Mouse (Mus musculus) liver, embryonic 16.5 days (tissue): ENCODE results near the gene Rd3l. TPM values are rescaled to one million over a fixed set of nuclear protein-coding genes. Genes with fewer than 3 reads are reported as not detected.

Source experiments
- ATAC-seq: fragments of 200-750 bp; cut with Nextera tagmentation; 2 replicates; pipeline ENCODE4 v1.8.0; 2017; ENCODE audit warnings: low read depth, mild to moderate bottlenecking, moderate number of reproducible peaks, moderate library complexity
- H3K27ac ChIP-seq: fragments of 300-500 bp; sonication (generic); 2 replicates; pipeline ENCODE4 v1.5.1; 2014; ENCODE audit warnings: mild to moderate bottlenecking, low read length
- H3K27me3 ChIP-seq: fragments of 300-500 bp; sonication (generic); 2 replicates; pipeline ENCODE4 v1.6.1; 2014; ENCODE audit warnings: low read depth, low read length, mixed read lengths; ENCODE audit not compliant: control insufficient read depth, insufficient read depth
- H3K36me3 ChIP-seq: fragments of 300-500 bp; sonication (generic); 2 replicates; pipeline ENCODE4 v1.6.1; 2014; ENCODE audit warnings: mild to moderate bottlenecking; ENCODE audit not compliant: control insufficient read depth, insufficient read depth
- H3K4me1 ChIP-seq: fragments of 300-500 bp; sonication (generic); 2 replicates; pipeline ENCODE4 v1.6.1; 2014; ENCODE audit warnings: low read depth, low read length, mixed read lengths; ENCODE audit not compliant: control insufficient read depth
- H3K4me2 ChIP-seq: fragments of 300-500 bp; sonication (generic); 2 replicates; pipeline ENCODE4 v1.6.1; 2014; ENCODE audit warnings: low read depth, low read length, mixed read lengths
- H3K4me3 ChIP-seq: fragments of 300-500 bp; sonication (generic); 2 replicates; pipeline ENCODE4 v1.5.1; 2014; ENCODE audit warnings: low read depth, mild to moderate bottlenecking, low read length
- H3K9ac ChIP-seq: fragments of 300-500 bp; sonication (generic); 2 replicates; pipeline ENCODE4 v1.6.1; 2014; ENCODE audit warnings: low read depth, low read length
- H3K9me3 ChIP-seq: fragments of 300-500 bp; sonication (generic); replicated peaks from 2 replicates; pipeline ENCODE4 v1.6.1; 2016; ENCODE audit warnings: low read length; ENCODE audit not compliant: control insufficient read depth
- WGBS: fragments of 180-500 bp; shearing (Covaris S2); extraction: QIAGEN DNeasy Blood & Tissue Kit; methylation state at CpG from one replicate; pipeline ENCODE4 v1.1.7; 2014; ENCODE audit not compliant: insufficient replicate concordance; 5-methylcytosine and 5-hydroxymethylcytosine counted together
- polyA plus RNA-seq: library from polyadenylated mRNA; unstranded; fragments of >200 nt; fragmentation: Nextera tagmentation; extraction: Ambion mirVana; gene quantifications from 2 replicates; pipeline ENCODE4 v1.2.1, GENCODE M21; 2015

The Rd3l gene
- polyA plus RNA-seq, 1 experiment from 2014 or later = 0.09 TPM

- H3K4me3 ChIP-seq = no peak overlapping the region
- no peaks in the 10 kb centered on the region for H3K36me3 ChIP-seq
- no peak overlapping the region for H3K27ac ChIP-seq
- H3K4me1 ChIP-seq = no peaks in the 10 kb centered on the region
- no peak overlapping the region for H3K9ac ChIP-seq
- peak; percentile 63 for ATAC-seq
- H3K27me3 ChIP-seq = no peaks in the 10 kb centered on the region
- peak overlapping the region; percentile 17; the same call in 1 of the 2 replicates for H3K4me2 ChIP-seq
- H3K9me3 ChIP-seq = peaks cover 3% of the 10 kb centered on the region; the same call in 1 of the 2 replicates
- 48% methylated on average over 12 of the region's 12 CpGs for WGBS
Measured at GRCm38 (mm10) chr12:112012511-112013270, 31.6 kb upstream of the Rd3l start.

- Histone ChIP-seq H3K27ac (no peak overlapping the region), H3K4me3 (no peak overlapping the region), H3K9me3 (no peaks in the 10 kb centered on the region), H3K9ac (no peak overlapping the region), H3K27me3 (no peaks in the 10 kb centered on the region), H3K4me2 (no peak overlapping the region), H3K36me3 (no peaks in the 10 kb centered on the region), H3K4me1 (no peaks in the 10 kb centered on the region)
- no peak for ATAC-seq
- WGBS = 18% methylated on average over 8 of the region's 8 CpGs
Measured at GRCm38 (mm10) chr12:112001223-112001622, 20.1 kb upstream of the Rd3l start.

- H3K4me3 ChIP-seq = no peak overlapping the region
- no peak for ATAC-seq
- H3K9ac ChIP-seq = no peak overlapping the region
- WGBS = 73% methylated on average over 7 of the region's 7 CpGs
- no peak overlapping the region for H3K4me2 ChIP-seq
- no peak overlapping the region for H3K27ac ChIP-seq
- H3K27me3 ChIP-seq = no peaks in the 10 kb centered on the region
- no peaks in the 10 kb centered on the region for H3K9me3 ChIP-seq
- H3K36me3 ChIP-seq = no peaks in the 10 kb centered on the region
- H3K4me1 ChIP-seq = no peaks in the 10 kb centered on the region
Measured at GRCm38 (mm10) chr12:111999735-112000134, 18.6 kb upstream of the Rd3l start.

GRCm38 (mm10) chr12:111995161-111995560 lies 14.0 kb upstream of the Rd3l start:
- Histone ChIP-seq H3K4me2 (no peak overlapping the region), H3K27ac (no peak overlapping the region), H3K27me3 (no peaks in the 10 kb centered on the region), H3K9ac (no peak overlapping the region), H3K4me3 (no peak overlapping the region), H3K9me3 (no peaks in the 10 kb centered on the region), H3K4me1 (no peaks in the 10 kb centered on the region; the same call in 1 of the 2 replicates), H3K36me3 (no peaks in the 10 kb centered on the region)
- WGBS = 68% methylated on average over 2 of the region's 2 CpGs
- ATAC-seq = no peak

GRCm38 (mm10) chr12:111992626-111993025 lies 11.5 kb upstream of the Rd3l start:
- ATAC-seq = no peak
- Histone ChIP-seq H3K27ac (no peak overlapping the region), H3K4me2 (no peak overlapping the region), H3K9ac (no peak overlapping the region), H3K4me3 (no peak overlapping the region), H3K27me3 (no peaks in the 10 kb centered on the region), H3K36me3 (no peaks in the 10 kb centered on the region), H3K4me1 (no peaks in the 10 kb centered on the region; the same call in 1 of the 2 replicates), H3K9me3 (no peaks in the 10 kb centered on the region)
- WGBS = 72% methylated on average over 5 of the region's 5 CpGs

- H3K9me3 ChIP-seq = no peaks in the 10 kb centered on the region
- H3K9ac ChIP-seq = no peak overlapping the region
- WGBS = 49% methylated on average over 9 of the region's 9 CpGs
- no peak for ATAC-seq
- no peaks in the 10 kb centered on the region for H3K36me3 ChIP-seq
- H3K4me2 ChIP-seq = no peak overlapping the region
- no peak overlapping the region for H3K4me3 ChIP-seq
- no peak overlapping the region for H3K27ac ChIP-seq
- no peaks in the 10 kb centered on the region for H3K27me3 ChIP-seq
- no peaks in the 10 kb centered on the region; the same call in 1 of the 2 replicates for H3K4me1 ChIP-seq
Measured at GRCm38 (mm10) chr12:111986756-111987155, 5.6 kb upstream of the Rd3l start.

DNA sequence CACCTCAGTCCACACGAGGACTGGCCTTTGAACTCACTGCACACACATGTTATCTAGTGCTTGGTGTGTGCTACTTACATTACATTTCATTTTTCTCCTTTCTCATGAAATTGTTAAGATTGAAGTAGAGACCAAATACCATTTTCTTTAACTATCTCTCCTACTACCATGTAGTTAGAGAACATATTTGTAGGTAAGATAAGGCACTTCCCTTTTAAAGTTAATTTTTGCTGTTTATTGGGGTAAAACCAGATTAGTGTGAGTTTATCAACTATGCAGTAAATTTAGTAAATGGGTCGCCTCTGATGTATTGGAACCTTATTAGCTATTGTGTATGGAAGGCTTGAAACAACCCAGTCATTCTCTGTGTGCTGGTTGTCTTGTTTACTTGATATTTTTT lies 2.0 kb upstream of the Rd3l start:
- Histone ChIP-seq H3K27ac (no peak overlapping the region), H3K9ac (no peak overlapping the region), H3K4me2 (no peak overlapping the region), H3K4me1 (no peaks in the 10 kb centered on the region; the same call in 1 of the 2 replicates), H3K4me3 (no peak overlapping the region), H3K27me3 (no peaks in the 10 kb centered on the region), H3K9me3 (no peaks in the 10 kb centered on the region), H3K36me3 (no peaks in the 10 kb centered on the region)
- no peak for ATAC-seq
- WGBS = 23% methylated on average over 2 of the region's 2 CpGs

- no peaks in the 10 kb centered on the region for H3K9me3 ChIP-seq
- WGBS = 57% methylated on average over 8 of the region's 8 CpGs
- H3K4me3 ChIP-seq = no peak overlapping the region
- H3K27ac ChIP-seq = no peak overlapping the region
- no peak overlapping the region for H3K4me2 ChIP-seq
- ATAC-seq = no peak
- H3K4me1 ChIP-seq = no peaks in the 10 kb centered on the region; the same call in 1 of the 2 replicates
- H3K9ac ChIP-seq = no peak overlapping the region
- H3K36me3 ChIP-seq = no peaks in the 10 kb centered on the region
- H3K27me3 ChIP-seq = no peaks in the 10 kb centered on the region
Measured at GRCm38 (mm10) chr12:111981831-111982230, 714 bp upstream of the Rd3l start.

- H3K36me3 ChIP-seq = no peaks in the 10 kb centered on the region
- no peak overlapping the region for H3K4me3 ChIP-seq
- ATAC-seq = no peak
- H3K27me3 ChIP-seq = no peaks in the 10 kb centered on the region
- no peak overlapping the region for H3K4me2 ChIP-seq
- H3K9ac ChIP-seq = no peak overlapping the region
- no peaks in the 10 kb centered on the region; the same call in 1 of the 2 replicates for H3K4me1 ChIP-seq
- no peaks in the 10 kb centered on the region for H3K9me3 ChIP-seq
- no peak overlapping the region for H3K27ac ChIP-seq
- 32% methylated on average over 6 of the region's 6 CpGs for WGBS
Measured at GRCm38 (mm10) chr12:111978274-111978673, 2.8 kb downstream of the Rd3l start.
